In genomic region chr1:166394770-166395169, GRCm38 (mm10) we compare ENCODE assay signal across 25 mouse cellular contexts.
"Had no signal": no experiment of that assay in that cellular context is flagged by ENCODE, and none has a peak within 500 bp of the region (broad histone marks: within the 10 kb centered on the region; RNA-seq: fewer than 3 reads in every experiment).

No protein-coding gene starts in this region.

- DNase-seq: gastrocnemius, adult 2 months; gastrocnemius, postnatal 10 days; gastrocnemius, postnatal 25 days; heart, adult 18-20 months; heart, postnatal 10 days; heart, postnatal 4 days; kidney, adult 2 months; kidney, adult 9 months; kidney, postnatal 14 days; kidney, postnatal 36 days; layer of hippocampus, adult 9-11 months; layer of hippocampus, postnatal 36 days; left cerebral cortex, postnatal 4 days had no signal

- H3K9ac ChIP-seq: heart, embryonic 12.5 days; hindbrain, embryonic 12.5 days; hindbrain, embryonic 14.5 days; kidney, embryonic 15.5 days; limb, embryonic 13.5 days; limb, embryonic 15.5 days; liver, embryonic 12.5 days had no signal

- H3K27ac ChIP-seq: gastrocnemius, adult 2 months; heart, embryonic 10.5 days; hindbrain, embryonic 10.5 days; hindbrain, embryonic 12.5 days; hindbrain, embryonic 14.5 days; kidney, embryonic 15.5 days; kidney, postnatal 0 days; limb, embryonic 13.5 days; limb, embryonic 15.5 days; liver, embryonic 12.5 days had no signal

- H3K9me3 ChIP-seq: heart, embryonic 10.5 days; heart, embryonic 12.5 days; hindbrain, embryonic 10.5 days; hindbrain, embryonic 12.5 days; kidney, embryonic 15.5 days; limb, embryonic 13.5 days; limb, embryonic 15.5 days; liver, embryonic 12.5 days had no signal

- H3K4me3 ChIP-seq: gastrocnemius, adult 2 months; heart, embryonic 10.5 days; heart, embryonic 12.5 days; hindbrain, embryonic 10.5 days; hindbrain, embryonic 12.5 days; kidney, embryonic 15.5 days; limb, embryonic 13.5 days; limb, embryonic 15.5 days; liver, embryonic 12.5 days had no signal

- ATAC-seq: hindbrain, embryonic 16.5 days; inflammation-experienced regulatory T-cells, adult 6 months; liver, embryonic 12.5 days had no signal

- H3K27me3 ChIP-seq: heart, embryonic 12.5 days; hindbrain, embryonic 12.5 days; kidney, embryonic 15.5 days; limb, embryonic 13.5 days; limb, embryonic 15.5 days; liver, embryonic 12.5 days had no signal

- H3K4me1 ChIP-seq: heart, embryonic 10.5 days; heart, embryonic 12.5 days; hindbrain, embryonic 10.5 days; hindbrain, embryonic 12.5 days; kidney, embryonic 15.5 days; limb, embryonic 13.5 days; limb, embryonic 15.5 days; liver, embryonic 12.5 days had no signal

- H3K4me2 ChIP-seq: heart, embryonic 12.5 days; hindbrain, embryonic 12.5 days; hindbrain, embryonic 14.5 days; kidney, embryonic 15.5 days; limb, embryonic 13.5 days; limb, embryonic 15.5 days; liver, embryonic 12.5 days had no signal
